Mouse (Mus musculus) heart, embryonic 16.5 days (tissue): ENCODE measurements at regions not wholly inside any gene's neighbourhood (a gene's known extent, or its start where the extent isn't known, plus 50 kb on each side); places are given as distances from the start of the nearest gene placed in this dataset.

ENCODE experiments used
- ATAC-seq: fragments of 200-750 bp; cut with Nextera tagmentation; replicated peaks from 2 replicates; pipeline ENCODE4 v1.8.0; 2017; ENCODE audit warnings: moderate number of reproducible peaks; ENCODE audit not compliant: insufficient read depth, low FRiP score; ENCODE audit errors: extremely low read depth
- H3K27ac ChIP-seq: fragments of 300-500 bp; sonication (generic); 2 replicates; pipeline ENCODE4 v1.5.1; 2014; ENCODE audit warnings: mild to moderate bottlenecking, low read length, control low read depth, moderate library complexity
- H3K27me3 ChIP-seq: fragments of 300-500 bp; sonication (generic); 2 replicates; pipeline ENCODE4 v1.6.1; 2014; ENCODE audit warnings: low read length, mixed read lengths; ENCODE audit not compliant: control insufficient read depth, insufficient read depth
- H3K36me3 ChIP-seq: fragments of 300-500 bp; sonication (generic); 2 replicates; pipeline ENCODE4 v1.6.1; 2014; ENCODE audit not compliant: control insufficient read depth, insufficient read depth
- H3K4me1 ChIP-seq: fragments of 300-500 bp; sonication (generic); 2 replicates; pipeline ENCODE4 v1.6.1; 2014; ENCODE audit warnings: low read length, mixed read lengths; ENCODE audit not compliant: control insufficient read depth, insufficient read depth
- H3K4me2 ChIP-seq: fragments of 300-500 bp; sonication (generic); 2 replicates; pipeline ENCODE4 v1.6.1; 2014; ENCODE audit warnings: low read depth, mild to moderate bottlenecking, control low read depth, low read length
- H3K4me3 ChIP-seq: fragments of 300-500 bp; sonication (generic); 2 replicates; pipeline ENCODE4 v1.5.1; 2014; ENCODE audit warnings: mild to moderate bottlenecking, control low read depth, low read length
- H3K9ac ChIP-seq: fragments of 300-500 bp; sonication (generic); 2 replicates; pipeline ENCODE4 v1.6.1; 2014; ENCODE audit warnings: low read length, control low read depth
- H3K9me3 ChIP-seq: fragments of 300-500 bp; sonication (generic); replicated peaks from 2 replicates; pipeline ENCODE4 v1.6.1; 2016; ENCODE audit warnings: low read length; ENCODE audit not compliant: control insufficient read depth
- WGBS: fragments of 180-500 bp; shearing (Covaris S2); extraction: QIAGEN DNeasy Blood & Tissue Kit; methylation state at CpG from one replicate; pipeline ENCODE4 v1.1.7; 2014; 5-methylcytosine and 5-hydroxymethylcytosine counted together

GRCm38 (mm10) chr11:43349564-43349963 is 76.5 kb downstream of the Pttg1 start:
- H3K4me1 ChIP-seq = peaks cover 8% of the 10 kb centered on the region
- H3K27me3 ChIP-seq = no peaks in the 10 kb centered on the region
- H3K4me2 ChIP-seq = no peak overlapping the region
- no peak overlapping the region for H3K9ac ChIP-seq
- H3K9me3 ChIP-seq = no peaks in the 10 kb centered on the region
- no peak overlapping the region for H3K4me3 ChIP-seq
- no peak overlapping the region for H3K27ac ChIP-seq
- WGBS = 47% methylated on average over 7 of the region's 7 CpGs
- ATAC-seq = no peak
- no peaks in the 10 kb centered on the region for H3K36me3 ChIP-seq

GRCm38 (mm10) chr11:43348571-43348970 is 77.5 kb downstream of the Pttg1 start:
- ATAC-seq = no peak
- Histone ChIP-seq H3K9me3 (no peaks in the 10 kb centered on the region), H3K4me1 (peaks cover 11% of the 10 kb centered on the region), H3K4me2 (no peak overlapping the region), H3K36me3 (no peaks in the 10 kb centered on the region), H3K27me3 (no peaks in the 10 kb centered on the region), H3K9ac (no peak overlapping the region), H3K4me3 (no peak overlapping the region), H3K27ac (no peak overlapping the region)
- 14% methylated on average over 4 of the region's 4 CpGs for WGBS

DNA sequence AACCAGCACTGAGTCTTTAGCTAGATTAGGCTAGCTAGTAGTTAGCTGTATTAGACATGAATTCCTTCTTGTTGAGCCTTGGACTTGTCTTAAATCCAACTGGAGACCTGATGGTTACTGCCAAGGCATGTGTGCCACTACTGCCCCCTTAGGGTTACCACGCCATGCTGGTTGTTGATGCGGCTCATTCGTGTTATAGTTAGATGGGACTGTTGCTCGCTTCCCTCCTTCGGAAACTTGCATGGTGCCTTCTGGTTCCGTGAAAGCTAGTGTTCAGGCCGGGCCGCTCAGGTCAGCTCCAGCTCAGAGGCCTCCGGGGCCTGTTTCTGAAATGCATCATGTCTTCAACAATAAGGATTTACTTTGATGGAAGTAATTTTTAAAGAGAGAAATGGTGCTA is 79.6 kb downstream of the Pttg1 start:
- Histone ChIP-seq H3K27me3 (no peaks in the 10 kb centered on the region), H3K36me3 (no peaks in the 10 kb centered on the region), H3K4me2 (no peak overlapping the region), H3K27ac (no peak overlapping the region), H3K4me3 (no peak overlapping the region), H3K9ac (no peak overlapping the region), H3K4me1 (peaks cover 11% of the 10 kb centered on the region), H3K9me3 (no peaks in the 10 kb centered on the region)
- 94% methylated on average over 9 of the region's 9 CpGs for WGBS
- no peak for ATAC-seq

DNA sequence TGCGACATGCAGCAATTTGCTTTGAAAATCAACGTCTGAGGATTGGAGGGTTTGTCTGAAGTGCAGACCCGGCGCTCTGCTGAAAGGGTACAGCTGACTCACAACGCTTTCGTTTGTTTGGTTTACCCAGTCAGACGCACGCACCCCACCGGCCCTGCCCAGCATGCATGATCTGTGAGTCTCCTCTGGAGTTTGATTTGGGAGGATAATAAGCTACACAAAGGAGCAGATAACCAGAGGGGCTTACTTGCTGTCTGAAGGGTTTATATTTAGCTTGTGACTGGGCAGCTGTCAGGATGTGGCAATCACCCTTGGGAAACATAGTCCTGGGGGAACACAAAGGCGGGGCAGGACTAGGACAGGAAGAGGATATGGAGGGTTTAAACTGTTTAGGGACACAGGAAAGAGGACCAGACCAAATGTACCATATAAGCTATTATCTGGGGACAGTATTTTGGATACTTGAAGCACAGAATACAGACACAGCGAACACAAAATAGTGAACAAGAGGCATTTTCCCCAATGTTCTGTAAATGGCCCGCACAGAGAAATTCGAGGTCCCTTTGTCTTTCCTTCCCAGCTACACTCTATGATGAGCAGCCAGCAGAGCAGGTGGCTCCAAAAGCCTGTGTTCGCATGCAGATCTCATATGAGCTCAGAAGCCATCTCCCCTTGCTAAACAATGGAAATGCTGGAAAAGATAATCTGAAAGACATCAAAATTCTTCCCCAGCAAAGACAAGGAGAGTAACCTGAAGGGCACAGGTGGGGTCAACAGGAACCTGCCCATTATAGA is 81.1 kb downstream of the Pttg1 start:
- 27% methylated on average over 14 of the region's 14 CpGs for WGBS
- H3K4me1 ChIP-seq = peaks cover 11% of the 10 kb centered on the region
- peak overlapping the region; percentile 12 for H3K9ac ChIP-seq
- peak overlapping the region; percentile 7; the same call in 1 of the 2 replicates for H3K4me3 ChIP-seq
- peak overlapping the region; percentile 47 for H3K4me2 ChIP-seq
- no peaks in the 10 kb centered on the region for H3K36me3 ChIP-seq
- no peak for ATAC-seq
- H3K27ac ChIP-seq = peak overlapping the region; percentile 4; the same call in 1 of the 2 replicates
- no peaks in the 10 kb centered on the region for H3K27me3 ChIP-seq
- H3K9me3 ChIP-seq = no peaks in the 10 kb centered on the region

DNA sequence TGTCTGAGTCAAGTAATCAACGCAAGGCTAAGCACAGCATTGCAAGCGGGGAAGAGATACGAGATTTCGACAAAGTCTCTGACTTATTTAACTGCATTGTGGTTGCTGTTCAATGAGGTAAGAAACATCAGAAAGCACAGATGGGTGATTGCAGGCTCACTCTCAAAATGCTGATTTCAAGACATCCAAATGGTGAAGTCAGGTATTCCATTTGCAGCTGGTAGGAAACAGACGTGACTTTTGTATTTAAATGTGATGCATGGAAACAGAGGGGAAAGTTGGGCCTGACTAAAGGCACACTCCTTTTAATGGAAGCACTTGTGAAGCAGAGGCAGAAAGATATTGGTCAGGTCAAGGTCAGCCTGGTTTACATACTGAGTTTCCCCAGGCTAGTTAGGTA is 82.5 kb downstream of the Pttg1 start:
- Histone ChIP-seq H3K27ac (no peak overlapping the region), H3K9ac (no peak overlapping the region), H3K4me1 (peaks cover 11% of the 10 kb centered on the region), H3K36me3 (no peaks in the 10 kb centered on the region), H3K4me3 (no peak overlapping the region), H3K27me3 (no peaks in the 10 kb centered on the region), H3K4me2 (no peak overlapping the region), H3K9me3 (no peaks in the 10 kb centered on the region)
- no peak for ATAC-seq
- 78% methylated on average over 5 of the region's 5 CpGs for WGBS

GRCm38 (mm10) chr11:43338377-43338993 is 87.6 kb downstream of the Pttg1 start:
- ATAC-seq = no peak
- 82% methylated on average over 2 of the region's 2 CpGs for WGBS

GRCm38 (mm10) chr11:43335668-43336265 is 90.3 kb downstream of the Pttg1 start:
- no peak overlapping the region for H3K27ac ChIP-seq
- no peak overlapping the region for H3K4me3 ChIP-seq
- H3K9ac ChIP-seq = no peak overlapping the region
- H3K27me3 ChIP-seq = no peaks in the 10 kb centered on the region
- WGBS = 55% methylated on average over 7 of the region's 7 CpGs
- no peak overlapping the region for H3K4me2 ChIP-seq
- H3K36me3 ChIP-seq = no peaks in the 10 kb centered on the region
- no peaks in the 10 kb centered on the region for H3K9me3 ChIP-seq
- no peaks in the 10 kb centered on the region for H3K4me1 ChIP-seq
- ATAC-seq = no peak

More at GRCm38 (mm10) chr11:43338377-43338993, 87.6 kb downstream of the Pttg1 start:
- Histone ChIP-seq H3K9ac (no peak overlapping the region), H3K27ac (no peak overlapping the region), H3K9me3 (no peaks in the 10 kb centered on the region), H3K27me3 (no peaks in the 10 kb centered on the region), H3K4me1 (no peaks in the 10 kb centered on the region), H3K4me2 (no peak overlapping the region), H3K36me3 (no peaks in the 10 kb centered on the region), H3K4me3 (no peak overlapping the region)

DNA sequence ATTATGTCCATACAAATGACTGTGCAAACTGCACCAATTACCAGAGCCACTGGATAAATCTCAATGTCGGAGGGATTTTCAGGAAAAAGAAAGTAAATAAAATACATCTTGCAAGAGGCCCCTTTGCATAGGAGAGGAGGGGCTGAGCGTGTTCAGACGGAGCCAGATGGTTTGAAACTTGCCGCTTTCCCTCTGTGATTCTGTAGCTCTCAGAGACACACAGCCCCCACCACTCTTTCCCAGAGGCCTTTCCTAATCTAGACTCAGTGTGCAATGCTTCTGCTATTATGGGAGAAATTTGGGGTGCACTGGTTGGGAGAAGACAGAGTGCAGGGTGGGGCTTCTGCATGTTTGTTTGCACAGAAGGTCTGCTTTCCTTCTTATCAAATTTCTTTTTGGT is 92.5 kb downstream of the Pttg1 start:
- no peak overlapping the region for H3K9ac ChIP-seq
- 72% methylated on average over 4 of the region's 4 CpGs for WGBS

DNA sequence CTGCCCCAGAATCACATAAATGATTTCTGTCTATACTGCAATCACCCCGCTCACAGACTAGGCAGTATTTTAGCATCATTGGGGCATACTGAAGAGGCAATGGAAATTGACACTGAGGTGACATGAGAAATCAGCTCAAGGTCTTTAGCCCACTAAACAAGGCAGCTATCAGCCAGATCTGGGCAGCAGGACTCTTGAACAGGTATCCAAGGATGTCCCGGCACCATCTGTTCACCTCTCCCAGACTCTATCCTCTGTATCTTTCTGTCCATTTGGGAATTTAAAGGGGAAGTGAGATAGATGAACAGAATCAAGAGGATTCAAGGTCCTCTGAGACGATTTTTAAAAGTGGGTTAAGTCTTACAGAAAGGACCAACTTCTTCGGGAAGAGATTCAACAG is 112.1 kb downstream of the Pttg1 start:
- ATAC-seq = no peak
- H3K36me3 ChIP-seq = no peaks in the 10 kb centered on the region
- H3K9me3 ChIP-seq = no peaks in the 10 kb centered on the region
- H3K4me3 ChIP-seq = no peak overlapping the region
- no peak overlapping the region for H3K27ac ChIP-seq
- H3K4me2 ChIP-seq = no peak overlapping the region
- WGBS = 83% methylated on average over 4 of the region's 4 CpGs
- H3K9ac ChIP-seq = no peak overlapping the region
- no peaks in the 10 kb centered on the region for H3K27me3 ChIP-seq
- no peaks in the 10 kb centered on the region for H3K4me1 ChIP-seq

More for the DNA sequence above, 92.5 kb downstream of the Pttg1 start:
- Histone ChIP-seq H3K4me3 (no peak overlapping the region), H3K4me2 (no peak overlapping the region), H3K27ac (no peak overlapping the region), H3K9me3 (no peaks in the 10 kb centered on the region), H3K36me3 (no peaks in the 10 kb centered on the region), H3K27me3 (no peaks in the 10 kb centered on the region), H3K4me1 (no peaks in the 10 kb centered on the region)
- ATAC-seq = no peak
